Mouse (Mus musculus) left cerebral cortex, postnatal 10 days (tissue): ENCODE measurements around the gene Jam3. TPM values are rescaled to one million over a fixed set of nuclear protein-coding genes. Genes with fewer than 3 reads are reported as not detected.

ENCODE experiments used
- DNase-seq, 2 experiments: peaks; one replicate each; pipeline ENCODE4 v3.0.0; 2021 to 2022; ENCODE audit warnings: low spot score in 2 of 2, mixed read lengths in 1 of 2; ENCODE audit errors: extremely low spot score in 1 of 2
- intact Hi-C: fragments of 180-260 bp; cut with DNase I; formaldehyde crosslinking; loops from one replicate; pipeline ENCODE4 v1.15.1; 2025
- total RNA-seq, 2 experiments: library from RNA; stranded (reverse); gene quantifications; 2 replicates each; pipeline ENCODE4 v1.2.3; 2021

The Jam3 gene
- 10 to 100 TPM; 20.1 to 24.9 TPM for total RNA-seq

DNA sequence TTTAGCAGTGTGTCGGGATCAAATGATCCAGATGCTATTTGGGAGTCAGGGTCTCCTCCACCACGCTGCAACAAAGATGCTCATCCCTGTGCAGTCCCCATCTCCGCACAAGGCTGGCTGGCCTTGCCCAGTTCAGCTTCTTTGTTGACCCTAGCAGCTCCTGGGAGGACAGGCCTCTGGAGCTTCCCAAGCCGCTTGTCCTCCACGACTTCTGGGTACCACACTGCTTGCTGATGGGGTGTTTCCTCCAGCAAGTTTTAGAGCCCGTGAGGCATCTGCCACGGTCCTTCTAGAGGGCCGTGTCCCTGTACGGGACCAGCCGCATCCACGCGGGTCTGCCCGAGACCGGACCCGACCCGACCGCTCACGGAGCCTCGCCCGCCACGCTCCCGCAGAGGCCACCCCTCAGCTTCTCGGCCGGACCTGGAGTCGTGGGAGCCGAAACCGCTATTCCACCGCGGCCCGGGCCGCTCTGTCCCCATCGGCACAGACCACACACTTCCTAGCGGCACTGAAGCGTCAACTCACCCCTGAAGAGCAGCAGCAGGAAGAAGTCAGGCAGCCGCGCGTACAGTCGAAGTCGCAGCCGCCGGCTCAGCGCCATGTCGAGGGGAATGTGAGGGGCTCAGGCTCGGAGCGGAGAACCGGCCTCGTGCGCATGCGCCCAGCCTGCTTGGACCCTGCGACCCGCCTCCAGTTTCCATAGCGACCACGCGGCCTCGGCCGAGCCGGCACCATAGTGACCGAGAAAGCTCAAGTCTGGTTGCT lies at the start of gene Jam3:
Jam3 (minus strand) TSS at position 659 of the 768 bp plus-strand sequence.
- intact Hi-C loops: no loop called here
- peak; percentile 96 to 97 for DNase-seq

DNA sequence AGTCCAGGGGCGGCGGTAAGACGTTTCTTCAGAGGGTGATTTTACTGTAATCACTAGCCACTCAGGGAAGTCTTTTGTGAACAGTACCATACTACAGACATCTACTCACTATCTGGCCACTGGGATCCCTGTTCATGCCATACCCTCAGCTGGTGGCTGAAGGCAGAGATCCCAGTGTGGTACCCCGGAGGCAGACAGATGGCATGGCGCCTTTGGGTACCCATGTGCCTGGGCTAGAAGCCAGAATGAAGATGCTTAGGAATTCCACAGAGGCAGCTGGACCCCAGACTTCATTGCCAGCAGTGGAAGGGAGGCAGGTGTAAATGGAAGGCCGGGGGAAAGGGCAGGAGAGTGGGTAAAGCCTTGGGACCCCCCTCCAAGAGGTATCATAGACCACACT lies 49.0 kb upstream of the Jam3 start:
- DNase-seq: peak; percentile 41 to 44
- intact Hi-C loops: no loop called here

DNA sequence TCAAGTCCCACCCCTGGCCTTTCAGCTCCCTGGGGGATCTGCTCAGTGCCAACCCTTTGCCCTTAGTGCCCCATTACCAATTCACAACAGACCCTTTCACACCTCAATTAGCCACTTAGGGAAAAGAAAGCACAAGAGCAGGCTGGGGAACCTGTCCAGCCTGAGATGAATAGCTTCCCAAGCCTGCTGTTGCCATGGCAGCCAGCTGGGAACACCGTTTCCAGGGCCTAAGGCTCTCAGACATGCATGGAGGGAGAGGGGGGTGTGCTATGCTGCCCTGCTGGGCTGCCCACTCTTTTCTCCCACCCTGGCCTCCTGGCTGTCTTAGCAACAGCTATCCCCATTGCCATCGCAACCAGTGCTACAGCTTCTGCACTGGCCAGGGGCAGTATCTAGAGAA lies 47.9 kb upstream of the Jam3 start:
- peak; percentile 74 to 80 for DNase-seq
- intact Hi-C loops: no loop called here

DNA sequence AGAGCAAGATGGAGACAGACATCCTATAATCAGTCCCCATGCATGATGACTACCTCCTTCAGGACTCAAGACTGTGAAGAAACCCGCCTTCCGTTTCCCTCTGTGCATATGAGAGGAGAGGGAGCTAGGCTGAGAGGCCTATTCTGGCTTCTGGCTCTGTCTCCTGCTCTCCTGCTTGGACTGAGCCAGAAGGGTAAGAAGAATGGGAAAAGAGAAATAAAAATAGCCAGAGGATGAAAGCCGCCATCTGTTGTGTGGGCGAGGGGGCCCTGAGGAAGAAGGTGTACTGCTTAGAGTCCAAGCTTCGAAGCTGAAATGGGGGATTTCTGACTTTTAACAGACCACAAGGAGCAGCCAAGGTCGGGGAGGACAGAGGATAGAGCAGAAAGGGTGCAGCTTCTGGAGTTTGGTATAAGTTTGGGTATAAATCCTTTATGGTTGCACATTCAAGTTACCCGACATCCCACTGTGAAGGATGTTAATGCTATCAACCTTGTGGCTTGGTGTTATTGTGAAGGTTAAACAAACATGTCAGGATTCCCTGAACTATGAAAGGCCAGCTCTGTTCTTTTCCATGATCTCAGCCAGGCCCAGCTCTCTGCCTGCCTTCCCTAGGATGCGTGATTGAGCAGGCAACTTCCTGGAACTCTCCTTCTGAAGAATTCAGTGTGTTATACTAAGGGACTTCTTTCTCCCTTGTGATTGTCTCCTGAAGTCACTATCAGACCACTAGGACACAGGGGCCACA lies 46.4 kb upstream of the Jam3 start:
- intact Hi-C loops: no loop called here
- no peak for DNase-seq

DNA sequence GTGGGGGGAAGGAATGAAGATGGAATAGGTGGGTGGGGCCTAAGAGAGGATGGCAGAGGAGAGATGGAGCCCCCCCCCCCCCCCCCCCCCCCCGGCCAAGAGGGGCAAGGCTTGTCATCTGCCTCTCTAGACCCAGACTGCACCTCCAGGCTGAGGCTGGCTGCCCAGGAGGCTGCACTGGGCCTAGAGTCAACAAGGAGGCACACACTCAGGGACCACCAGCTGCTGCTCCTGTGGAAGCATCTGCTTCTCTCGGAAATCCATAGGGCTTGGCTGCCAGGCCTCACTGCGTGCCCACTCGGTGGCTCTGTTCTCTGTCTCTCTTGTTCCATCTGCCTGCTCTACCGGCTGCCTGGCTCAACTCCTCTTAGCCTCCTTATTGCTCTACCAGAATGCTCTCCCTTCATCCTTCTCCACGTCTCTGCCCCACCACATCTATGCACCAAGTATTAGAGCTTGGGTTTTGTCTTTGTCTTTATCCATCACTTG lies 38.4 kb upstream of the Jam3 start:
- DNase-seq: peak; percentile 53 to 62
- intact Hi-C loops: loop anchor here (5.0 kb wide), 1 partner anchor 109 kb away; no protein-coding TSS in a partner anchor

DNA sequence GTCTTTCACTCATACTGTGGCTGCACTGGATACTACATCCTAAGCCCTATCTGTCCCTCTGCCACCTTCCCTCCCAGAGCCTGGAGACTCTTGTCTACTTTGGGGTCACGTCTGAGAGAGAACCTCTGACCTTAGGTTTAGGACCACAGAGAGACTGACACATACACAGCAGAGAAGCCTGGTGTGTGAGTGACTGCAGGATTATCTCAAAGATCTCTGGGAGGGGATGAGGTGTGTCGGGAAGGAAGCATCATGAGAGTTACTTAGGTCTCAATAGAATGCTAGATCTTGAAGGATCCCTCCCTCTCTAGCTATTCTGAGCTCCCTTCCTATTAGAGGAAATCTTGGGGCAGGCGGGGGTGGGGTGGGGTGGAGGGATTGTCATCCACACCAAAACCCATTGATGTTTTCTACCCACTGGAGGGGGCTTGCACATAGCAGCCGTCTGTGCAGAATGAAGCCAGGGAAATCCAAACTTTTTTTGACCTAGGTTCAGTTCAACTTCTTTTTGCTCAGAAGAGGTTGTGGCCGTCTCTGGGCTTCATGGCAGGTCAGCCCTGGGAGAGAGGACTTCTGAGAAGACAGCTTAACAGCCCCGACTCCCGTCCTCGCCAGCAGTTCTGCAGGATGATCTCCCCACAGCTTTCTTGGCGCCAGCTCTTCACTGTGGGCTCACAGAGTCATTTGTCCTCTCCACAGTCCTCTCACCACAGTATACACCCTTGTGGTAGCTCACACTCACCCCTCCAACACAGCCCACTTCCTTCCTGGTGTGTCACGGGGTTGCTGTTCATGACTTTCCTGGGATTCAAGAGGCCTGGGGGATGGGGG lies 37.8 kb upstream of the Jam3 start:
- no peak for DNase-seq
- intact Hi-C loops: loop anchor here (5.0 kb wide), 1 partner anchor 109 kb away; no protein-coding TSS in a partner anchor

DNA sequence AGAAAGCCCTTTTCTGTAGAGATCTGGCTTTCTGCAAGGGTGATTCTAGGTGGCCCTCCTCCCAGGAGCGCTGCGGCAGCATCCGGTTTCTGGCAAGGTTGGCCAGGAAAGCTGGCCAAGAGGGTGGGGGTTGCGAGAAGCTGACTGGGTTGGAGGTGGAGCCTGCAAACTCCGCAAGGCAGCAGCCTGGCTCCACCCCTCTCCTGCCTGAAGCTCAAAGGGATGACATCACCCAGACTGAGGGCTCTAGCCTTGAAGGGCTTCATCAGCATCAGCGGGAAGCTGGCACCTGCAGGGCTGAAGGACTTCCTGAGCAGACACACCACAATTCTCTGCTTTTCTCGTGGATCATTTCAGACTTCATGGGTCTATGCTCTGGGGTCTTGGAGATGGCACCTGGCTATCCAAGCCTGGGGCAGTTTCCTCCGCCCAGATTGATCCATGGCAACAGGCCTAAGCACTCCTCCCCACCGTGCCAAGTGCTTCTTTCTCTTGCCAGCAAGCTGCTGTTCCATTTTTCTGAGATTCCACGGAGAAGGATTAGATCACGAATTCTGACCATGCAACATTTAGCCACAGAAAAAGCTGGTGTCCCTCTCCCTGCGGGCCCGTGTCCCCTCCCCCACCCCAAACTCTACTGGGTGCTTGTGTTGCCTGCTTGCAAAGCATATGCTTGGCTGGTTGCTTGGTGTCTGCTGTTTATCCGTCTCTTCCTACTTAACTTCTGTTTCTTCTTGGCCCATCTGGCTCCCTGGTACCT lies 37.0 kb upstream of the Jam3 start:
- DNase-seq: peak; percentile 78 to 91
- intact Hi-C loops: loop anchor here (5.0 kb wide), 1 partner anchor 110 kb away; no protein-coding TSS in a partner anchor

DNA sequence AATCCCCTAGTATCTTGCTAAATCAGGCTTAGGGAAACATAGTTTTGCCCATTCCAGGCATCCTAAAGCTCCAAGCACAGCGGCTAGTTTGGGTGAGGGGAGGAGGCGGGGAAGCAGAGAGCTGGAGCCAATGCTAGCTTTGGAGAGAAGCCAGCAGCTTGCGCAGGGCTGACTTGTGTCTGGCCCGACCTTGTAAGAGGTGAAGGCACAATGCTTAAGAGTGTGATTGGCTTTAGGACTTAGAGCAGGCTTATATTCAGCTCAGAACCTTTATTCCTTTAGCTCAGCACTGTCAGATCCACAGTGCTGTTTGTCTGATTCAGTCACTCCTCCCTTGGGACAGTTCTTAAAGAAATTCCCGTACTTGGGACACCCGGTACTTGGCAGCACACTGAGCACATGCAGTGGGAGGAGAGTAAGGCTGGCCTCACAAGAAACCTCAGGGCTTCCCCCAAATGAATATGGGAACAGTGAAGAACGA lies 36.3 kb upstream of the Jam3 start:
- intact Hi-C loops: loop anchor here (5.0 kb wide), 1 partner anchor 111 kb away; no protein-coding TSS in a partner anchor
- peak in 1 of 2 experiments; percentile 70 for DNase-seq

DNA sequence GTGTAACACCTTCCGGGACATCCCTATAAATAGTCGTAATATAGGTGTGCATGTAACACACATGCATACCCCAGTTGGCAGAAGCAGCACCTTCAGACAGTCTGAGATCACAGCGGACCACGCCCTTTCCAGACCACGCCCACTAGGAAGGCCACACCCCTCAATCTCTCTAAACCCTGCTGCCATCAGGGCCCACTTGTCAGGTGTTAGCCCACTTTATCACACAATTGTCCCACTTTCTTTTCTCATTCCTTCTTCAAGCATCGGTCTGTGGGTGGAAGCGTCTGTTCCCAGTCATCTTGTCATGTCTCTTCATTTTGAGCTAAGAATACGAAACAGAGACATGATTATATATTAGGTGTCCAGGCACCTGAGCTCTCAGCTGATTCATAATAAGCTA lies 35.2 kb upstream of the Jam3 start:
- no peak for DNase-seq
- intact Hi-C loops: loop anchor here (5.0 kb wide), 1 partner anchor 112 kb away; no protein-coding TSS in a partner anchor

DNA sequence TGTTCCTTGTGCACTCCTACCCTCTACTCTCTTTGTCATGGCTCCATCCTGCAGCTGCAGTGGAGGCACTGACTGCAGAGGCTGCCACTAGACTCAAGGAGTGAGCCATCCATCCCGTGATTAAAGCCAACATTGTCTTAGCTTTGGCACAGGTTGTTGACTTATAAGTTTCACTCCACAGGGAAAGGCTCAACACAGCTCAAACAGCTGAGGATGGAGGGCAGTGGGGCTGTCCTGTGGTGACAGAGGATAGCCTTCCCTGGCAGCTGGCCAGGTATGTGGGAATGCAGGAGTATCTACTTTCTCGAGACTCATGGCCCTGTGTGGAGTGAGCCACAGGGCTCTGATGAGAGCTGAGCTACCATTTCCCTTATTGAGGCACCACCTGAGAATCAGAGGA lies 34.1 kb upstream of the Jam3 start:
- intact Hi-C loops: no loop called here
- DNase-seq: peak in 1 of 2 experiments; percentile 54

DNA sequence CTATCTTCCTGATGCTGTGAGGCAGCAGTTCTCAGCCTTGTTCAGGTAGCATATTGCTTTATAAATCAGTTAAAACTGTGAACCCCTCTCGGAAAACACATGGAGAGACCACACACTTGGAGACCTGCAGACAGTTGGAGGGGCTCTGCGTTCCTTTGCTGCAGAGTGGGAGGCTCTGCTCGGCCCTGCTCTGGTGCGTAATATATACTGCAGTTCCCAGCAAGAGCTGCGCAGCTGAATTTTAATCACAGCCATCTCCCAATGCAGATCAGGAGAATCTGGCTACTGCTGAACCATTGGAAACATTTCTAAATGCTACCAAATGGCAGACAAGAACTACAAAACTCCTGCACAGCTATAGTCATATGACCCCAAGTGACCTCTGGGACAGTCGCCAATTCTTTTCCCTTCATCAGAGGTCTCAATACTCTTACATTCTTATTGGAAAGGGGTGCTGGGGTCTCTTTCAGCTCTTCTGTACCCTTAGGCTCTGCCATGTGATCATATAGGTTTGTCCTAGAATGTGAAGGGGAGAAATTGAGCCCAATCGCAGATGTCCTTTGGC lies 33.5 kb upstream of the Jam3 start:
- peak in 1 of 2 experiments; percentile 21 for DNase-seq
- intact Hi-C loops: no loop called here

DNA sequence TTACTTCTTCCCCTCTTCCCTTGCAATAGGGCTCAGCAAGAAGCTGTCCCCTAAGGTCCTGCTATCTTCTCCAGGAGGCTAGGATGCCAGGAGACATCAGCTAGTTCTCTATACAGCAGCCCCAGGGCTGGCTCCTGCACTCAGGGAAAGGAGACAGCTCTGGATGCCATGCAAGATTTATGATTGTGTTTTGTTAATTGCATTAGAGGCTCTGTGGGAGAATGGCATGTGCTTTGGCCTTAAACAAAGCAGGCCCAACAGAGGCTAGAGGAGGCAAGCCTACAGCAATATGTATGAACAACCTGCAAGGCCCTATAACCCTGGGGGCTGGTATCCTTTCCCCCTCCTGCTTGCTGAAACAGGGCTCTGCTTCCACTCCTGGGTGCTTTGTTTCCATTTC lies 30.6 kb upstream of the Jam3 start:
- intact Hi-C loops: no loop called here
- no peak for DNase-seq

DNA sequence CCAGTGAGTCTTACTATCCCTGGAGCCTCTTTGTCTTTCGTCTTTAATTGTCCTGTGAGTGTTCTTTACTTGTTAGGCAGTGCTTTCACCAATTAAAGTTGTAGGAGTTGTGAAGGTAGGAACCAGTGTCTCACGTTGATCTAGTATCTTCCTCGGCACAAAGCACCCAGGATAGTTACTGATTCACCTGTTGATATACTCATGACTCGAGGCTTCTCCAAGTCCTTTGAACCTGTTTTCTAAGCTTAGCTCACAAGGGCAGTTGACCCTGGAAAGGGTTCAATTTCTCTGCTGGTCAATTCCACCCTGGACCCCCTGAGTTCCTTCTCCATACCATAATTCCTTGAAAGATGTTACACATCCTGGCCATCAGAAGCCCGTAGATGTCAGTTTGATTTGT lies 26.9 kb upstream of the Jam3 start:
- no peak for DNase-seq
- intact Hi-C loops: no loop called here

DNA sequence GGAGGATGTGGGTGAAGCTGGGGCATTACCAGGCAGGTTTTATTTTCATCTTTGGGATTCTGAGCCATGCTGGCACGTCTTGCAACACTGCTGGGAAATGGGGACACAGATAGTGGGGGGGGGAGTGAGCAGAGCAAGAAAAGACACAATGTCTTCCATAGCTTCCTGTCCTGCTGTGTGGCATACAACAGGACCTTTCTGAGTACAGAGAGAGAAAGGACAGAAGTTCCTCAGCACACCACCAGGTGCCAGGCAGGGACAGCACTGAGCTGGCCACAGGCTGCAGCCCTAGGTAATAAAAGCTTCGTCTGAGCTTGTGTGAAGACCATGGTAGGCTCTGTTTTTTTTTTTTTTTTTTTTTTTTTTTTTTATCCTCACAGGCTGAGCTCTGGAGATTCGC lies 25.3 kb upstream of the Jam3 start:
- no peak for DNase-seq

DNA sequence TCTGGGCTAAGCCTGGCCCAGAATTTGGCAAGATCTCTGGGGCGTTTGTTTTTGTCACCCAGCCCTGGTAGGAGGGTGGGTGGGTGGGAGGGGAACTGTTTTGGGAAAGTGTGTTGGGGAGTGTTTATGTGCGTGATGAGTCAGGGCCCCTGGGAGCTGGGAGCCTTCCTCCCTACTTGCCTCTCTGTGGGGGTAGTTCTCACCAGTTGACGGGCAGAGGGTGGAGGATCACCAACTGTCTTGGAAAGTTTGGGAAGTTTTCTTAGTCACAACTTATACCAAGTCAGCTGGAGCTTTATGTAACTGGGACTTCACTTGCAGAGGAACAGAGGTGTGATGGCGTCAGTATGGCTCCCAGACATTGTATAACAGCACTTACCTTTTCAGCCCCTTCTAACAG lies 23.7 kb upstream of the Jam3 start:
- no peak for DNase-seq
- intact Hi-C loops: loop anchor here (10.0 kb wide), 1 partner anchor 104 kb away; no protein-coding TSS in a partner anchor

More for the DNA sequence above, 25.3 kb upstream of the Jam3 start:
- intact Hi-C loops: no loop called here

DNA sequence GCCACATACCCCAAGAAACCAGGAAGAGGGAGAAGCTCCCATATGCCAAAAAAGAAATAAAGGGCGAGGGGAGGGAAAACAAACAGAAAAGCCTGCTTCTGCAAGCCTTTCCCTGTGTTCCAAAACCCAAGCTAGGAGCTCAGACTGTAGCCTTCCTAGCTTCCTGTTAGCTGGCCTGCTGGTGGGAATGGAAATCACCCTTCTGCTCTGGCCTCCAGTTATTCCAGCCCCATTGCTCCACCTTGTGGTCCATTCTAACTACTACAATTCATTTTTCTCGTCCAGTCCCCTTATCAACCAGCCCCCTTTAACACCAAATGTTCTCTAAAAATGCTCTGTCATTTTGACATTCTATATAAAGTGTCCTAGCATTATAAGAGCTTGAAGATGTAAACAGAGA lies 20.9 kb upstream of the Jam3 start:
- DNase-seq: peak; percentile 73 to 79
- intact Hi-C loops: loop anchor here (2.0 to 10.0 kb wide), 2 partner anchors 69 to 101 kb away; no protein-coding TSS in a partner anchor

DNA sequence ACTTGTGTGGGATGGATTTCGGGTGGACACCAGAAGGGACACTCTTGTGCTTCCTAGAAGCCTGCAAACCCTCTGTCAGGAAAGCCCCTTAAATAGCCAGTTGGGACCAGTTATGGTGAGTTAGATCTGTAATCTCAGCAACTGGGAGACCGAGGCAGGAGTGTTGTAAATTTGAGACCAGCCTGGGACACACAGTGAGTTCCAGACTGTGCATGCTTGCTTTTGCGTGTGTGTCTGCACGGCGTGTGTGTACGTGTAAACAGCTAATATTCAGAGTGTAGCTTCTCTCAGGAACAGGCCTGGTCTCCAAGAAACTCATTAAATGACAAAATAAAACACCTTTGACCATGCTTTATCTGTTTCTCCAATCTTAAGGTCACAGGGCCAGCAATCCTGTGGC lies 20.5 kb upstream of the Jam3 start:
- DNase-seq: no peak
- intact Hi-C loops: loop anchor here (2.0 to 10.0 kb wide), 2 partner anchors 69 to 101 kb away; no protein-coding TSS in a partner anchor
